Mouse (Mus musculus): Measurements from ENCODE around the gene Dip2c. TPM values are rescaled to one million over a fixed set of nuclear protein-coding genes. Genes with fewer than 3 reads are reported as not detected.

The Dip2c gene
- polyA plus RNA-seq, 1 experiment: 5.2 TPM

DNA sequence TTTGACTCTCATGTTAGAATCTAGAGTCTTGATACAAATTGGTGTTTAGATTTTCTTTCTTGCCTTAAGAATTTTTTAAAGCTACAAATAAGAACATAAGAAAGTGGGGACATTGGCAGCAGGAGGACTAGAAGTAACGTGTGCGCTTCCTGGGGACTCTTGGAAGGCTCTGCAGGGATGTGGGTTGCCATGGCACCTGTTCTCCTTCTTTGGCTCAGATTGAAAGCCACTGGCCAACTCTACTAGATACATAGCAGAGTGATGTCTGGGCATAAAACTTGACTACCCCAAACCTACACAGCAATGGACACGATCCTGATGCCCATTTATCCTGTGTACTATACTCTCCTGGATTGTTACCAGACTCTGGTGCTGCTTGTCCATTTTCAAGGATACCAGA is 188.1 kb downstream of the Dip2c start:
- no peak overlapping the region for H3K27ac ChIP-seq (replicated peaks; ENCODE audit: low read depth, low read length)
- H3K4me1 ChIP-seq (ENCODE audit: control insufficient read depth, insufficient read depth, insufficient read length, low read length): no peaks in the 10 kb centered on the region
- H3K4me3 ChIP-seq (ENCODE audit: insufficient read depth, low read depth, low read length): no peak overlapping the region

GRCm38 (mm10) chr13:9467216-9467615 is 190.9 kb downstream of the Dip2c start:
- H3K4me1 ChIP-seq (ENCODE audit: control insufficient read depth, insufficient read depth, insufficient read length, low read length): no peaks in the 10 kb centered on the region
- no peak overlapping the region for H3K4me3 ChIP-seq (ENCODE audit: insufficient read depth, low read depth, low read length)

GRCm38 (mm10) chr13:9473383-9473782 is 197.1 kb downstream of the Dip2c start:
- H3K4me1 ChIP-seq (ENCODE audit: control insufficient read depth, insufficient read depth, insufficient read length, low read length): no peaks in the 10 kb centered on the region
- no peak overlapping the region for H3K27ac ChIP-seq (replicated peaks; ENCODE audit: low read depth, low read length)
- no peak overlapping the region for H3K4me3 ChIP-seq (ENCODE audit: insufficient read depth, low read depth, low read length)

More at GRCm38 (mm10) chr13:9467216-9467615, 190.9 kb downstream of the Dip2c start:
- H3K27ac ChIP-seq (replicated peaks; ENCODE audit: low read depth, low read length): no peak overlapping the region

DNA sequence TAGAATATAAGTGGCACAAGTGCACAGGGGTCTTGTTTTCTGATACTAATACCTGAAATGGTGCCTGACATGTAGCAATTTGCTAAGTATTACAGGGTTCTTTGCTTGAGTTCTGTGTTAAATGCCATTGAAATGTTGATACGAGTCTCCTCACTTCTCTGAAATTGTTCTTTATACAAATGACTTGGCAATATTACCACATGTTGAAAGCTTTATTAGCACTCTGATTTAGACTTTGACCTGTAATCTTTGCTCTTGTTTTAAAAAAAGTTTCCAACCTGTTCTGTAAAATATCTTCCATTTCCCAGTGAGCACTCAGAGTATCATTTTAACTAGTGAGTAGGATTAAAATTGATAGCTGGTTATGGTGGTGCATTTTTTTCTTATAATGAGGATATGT is 205.4 kb downstream of the Dip2c start:
- no peak overlapping the region for H3K4me3 ChIP-seq (ENCODE audit: insufficient read depth, low read depth, low read length)

GRCm38 (mm10) chr13:9489696-9490095 is 213.4 kb downstream of the Dip2c start:
- H3K4me3 ChIP-seq (ENCODE audit: insufficient read depth, low read depth, low read length): no peak overlapping the region
- H3K27ac ChIP-seq (replicated peaks; ENCODE audit: low read depth, low read length): no peak overlapping the region
- H3K4me1 ChIP-seq (ENCODE audit: control insufficient read depth, insufficient read depth, insufficient read length, low read length): no peaks in the 10 kb centered on the region

More for the DNA sequence above, 205.4 kb downstream of the Dip2c start:
- Histone ChIP-seq H3K4me1 (ENCODE audit: control insufficient read depth, insufficient read depth, insufficient read length, low read length) (no peaks in the 10 kb centered on the region), H3K27ac (replicated peaks; ENCODE audit: low read depth, low read length) (no peak overlapping the region)

DNA sequence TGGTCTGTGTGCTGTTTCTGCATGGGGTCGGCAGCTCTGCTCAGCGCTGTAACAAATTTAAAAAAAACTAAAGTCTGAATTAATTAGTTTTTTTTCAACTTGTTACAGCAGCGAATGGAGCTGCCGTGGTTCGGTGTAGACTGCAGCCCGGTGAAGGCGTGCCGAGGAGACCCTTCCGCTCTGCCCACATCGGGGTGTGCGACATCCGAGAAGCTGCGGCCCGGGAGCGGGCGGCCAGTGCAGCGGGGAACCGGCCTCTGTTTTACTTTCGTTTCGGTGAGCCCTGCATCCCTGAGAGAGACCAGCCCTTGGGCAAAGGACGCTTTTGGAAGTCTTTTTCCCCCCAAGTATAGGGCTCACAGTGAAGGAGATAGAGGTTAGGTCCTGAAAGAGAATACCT is 218.4 kb downstream of the Dip2c start:
- H3K27ac ChIP-seq (replicated peaks; ENCODE audit: low read depth, low read length): no peak overlapping the region
- H3K4me3 ChIP-seq (ENCODE audit: insufficient read depth, low read depth, low read length): peak overlapping the region; percentile 52
- H3K4me1 ChIP-seq (ENCODE audit: control insufficient read depth, insufficient read depth, insufficient read length, low read length): no peaks in the 10 kb centered on the region

DNA sequence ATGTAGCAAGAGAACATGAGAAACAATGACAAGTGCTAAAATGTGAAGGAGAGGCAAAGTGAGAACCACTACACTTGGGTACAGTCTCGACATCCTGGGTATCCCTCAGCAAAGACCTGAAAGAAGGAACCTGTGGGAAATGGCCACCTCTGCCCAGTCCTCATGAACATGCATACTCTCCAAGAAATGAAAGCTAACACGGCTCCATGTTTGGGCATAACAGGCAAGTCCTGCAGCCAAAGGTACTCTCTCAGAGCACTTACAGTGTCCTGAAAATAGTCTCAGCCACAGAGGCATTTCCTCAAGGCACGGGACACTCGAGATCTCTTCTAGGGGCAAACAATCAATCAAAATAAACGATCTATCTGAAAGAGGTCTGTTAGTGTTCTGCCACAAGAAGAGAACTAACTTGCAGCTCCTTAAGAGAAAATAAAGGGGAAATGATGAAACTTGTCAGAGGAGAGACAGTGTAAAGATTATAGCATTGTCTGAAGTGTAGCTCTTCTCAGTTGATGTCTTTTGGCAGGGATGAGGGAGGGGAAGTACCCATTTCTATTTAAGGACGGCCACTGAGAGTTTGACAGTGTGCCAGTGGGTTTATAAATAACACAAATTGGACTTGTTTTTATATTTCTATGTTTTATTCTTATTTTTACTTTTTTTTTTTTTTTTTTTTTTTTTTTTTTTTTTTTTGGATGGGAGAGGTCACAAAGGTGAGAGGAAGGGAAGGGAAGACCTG is 228.0 kb downstream of the Dip2c start:
- Histone ChIP-seq H3K27ac (replicated peaks; ENCODE audit: low read depth, low read length) (no peak overlapping the region), H3K4me3 (ENCODE audit: insufficient read depth, low read depth, low read length) (no peak overlapping the region), H3K4me1 (ENCODE audit: control insufficient read depth, insufficient read depth, insufficient read length, low read length) (peaks cover 6% of the 10 kb centered on the region; the same call in 1 of the 2 replicates)

DNA sequence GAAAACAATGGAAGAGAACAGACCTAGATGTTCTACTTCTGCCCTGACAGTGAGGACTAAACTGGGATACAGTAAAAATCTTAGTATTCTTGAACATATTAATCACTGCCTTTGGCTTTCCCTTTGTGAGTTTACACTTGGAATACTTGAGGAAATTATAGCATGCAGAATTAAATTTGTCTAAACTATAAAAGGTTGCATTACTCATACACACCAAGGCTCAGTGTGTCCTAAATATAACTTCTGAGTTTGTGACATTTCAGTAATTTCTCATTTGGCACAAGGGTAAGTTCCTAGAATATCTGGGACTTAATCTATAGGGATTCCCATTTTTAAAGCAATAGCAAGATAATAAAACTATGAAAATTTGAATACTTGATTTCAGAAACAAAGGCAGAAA is 262.2 kb downstream of the Dip2c start:
- no peaks in the 10 kb centered on the region for H3K4me1 ChIP-seq (ENCODE audit: control insufficient read depth, insufficient read depth, insufficient read length, low read length)
- no peak overlapping the region for H3K4me3 ChIP-seq (ENCODE audit: insufficient read depth, low read depth, low read length)
- no peak overlapping the region for H3K27ac ChIP-seq (replicated peaks; ENCODE audit: low read depth, low read length)

GRCm38 (mm10) chr13:9547698-9548344 is 271.5 kb downstream of the Dip2c start:
- Histone ChIP-seq H3K4me3 (ENCODE audit: insufficient read depth, low read depth, low read length) (no peak overlapping the region), H3K4me1 (ENCODE audit: control insufficient read depth, insufficient read depth, insufficient read length, low read length) (no peaks in the 10 kb centered on the region), H3K27ac (replicated peaks; ENCODE audit: low read depth, low read length) (no peak overlapping the region)

- Histone ChIP-seq H3K4me3 (ENCODE audit: insufficient read depth, low read depth, low read length) (no peak overlapping the region), H3K4me1 (ENCODE audit: control insufficient read depth, insufficient read depth, insufficient read length, low read length) (no peaks in the 10 kb centered on the region)
Observed at GRCm38 (mm10) chr13:9562099-9562498, 285.8 kb downstream of the Dip2c start.

GRCm38 (mm10) chr13:9562921-9563320 is 286.6 kb downstream of the Dip2c start:
- Histone ChIP-seq H3K4me1 (ENCODE audit: control insufficient read depth, insufficient read depth, insufficient read length, low read length) (no peaks in the 10 kb centered on the region), H3K27ac (replicated peaks; ENCODE audit: low read depth, low read length) (no peak overlapping the region), H3K4me3 (ENCODE audit: insufficient read depth, low read depth, low read length) (no peak overlapping the region)

More at GRCm38 (mm10) chr13:9562099-9562498, 285.8 kb downstream of the Dip2c start:
- H3K27ac ChIP-seq (replicated peaks; ENCODE audit: low read depth, low read length): no peak overlapping the region

- Histone ChIP-seq H3K4me1 (ENCODE audit: control insufficient read depth, insufficient read depth, insufficient read length, low read length) (no peaks in the 10 kb centered on the region), H3K27ac (replicated peaks; ENCODE audit: low read depth, low read length) (no peak overlapping the region), H3K4me3 (ENCODE audit: insufficient read depth, low read depth, low read length) (no peak overlapping the region)
Observed at GRCm38 (mm10) chr13:9568852-9569251, 292.5 kb downstream of the Dip2c start.

DNA sequence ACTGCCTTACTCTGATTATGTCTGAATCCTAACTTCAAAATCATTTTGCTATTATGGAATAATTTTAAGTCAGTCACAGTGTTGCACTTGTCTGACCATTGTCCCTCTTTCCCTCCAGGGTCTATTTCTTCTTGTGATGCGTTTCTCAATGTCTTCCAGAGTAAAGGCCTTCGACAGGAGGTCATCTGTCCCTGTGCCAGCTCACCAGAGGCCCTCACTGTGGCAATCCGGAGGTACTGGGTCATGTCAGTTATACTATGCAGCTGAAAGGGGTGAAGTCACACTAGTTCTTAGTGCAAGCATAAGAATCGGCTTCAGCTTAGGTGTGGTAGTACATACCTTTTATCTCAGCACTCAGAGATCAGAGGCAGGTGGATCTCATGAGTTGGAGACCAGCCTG is 300.4 kb downstream of the Dip2c start:
- no peaks in the 10 kb centered on the region for H3K4me1 ChIP-seq (ENCODE audit: control insufficient read depth, insufficient read depth, insufficient read length, low read length)
- H3K27ac ChIP-seq (replicated peaks; ENCODE audit: low read depth, low read length): no peak overlapping the region
- no peak overlapping the region for H3K4me3 ChIP-seq (ENCODE audit: insufficient read depth, low read depth, low read length)

DNA sequence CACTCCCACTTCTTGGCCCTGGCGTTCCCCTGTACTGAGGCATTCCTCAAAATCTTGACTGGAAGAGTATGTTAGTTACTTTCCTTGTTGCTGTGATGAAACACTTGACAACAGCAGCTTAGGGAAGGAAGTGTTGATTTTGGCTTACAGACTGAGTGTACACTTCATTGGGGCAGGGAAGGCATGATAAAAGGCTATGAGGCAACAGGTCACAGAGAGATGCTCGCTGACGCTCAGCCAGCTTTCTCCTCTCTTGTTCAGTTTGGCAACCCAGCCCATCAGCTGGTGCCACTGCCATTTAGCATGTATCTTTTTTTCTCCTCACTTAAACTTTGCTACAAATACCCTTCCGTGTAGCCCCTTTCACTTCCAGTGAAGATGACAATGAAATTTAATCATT is 302.1 kb downstream of the Dip2c start:
- Histone ChIP-seq H3K4me1 (ENCODE audit: control insufficient read depth, insufficient read depth, insufficient read length, low read length) (no peaks in the 10 kb centered on the region), H3K27ac (replicated peaks; ENCODE audit: low read depth, low read length) (no peak overlapping the region), H3K4me3 (ENCODE audit: insufficient read depth, low read depth, low read length) (no peak overlapping the region)

DNA sequence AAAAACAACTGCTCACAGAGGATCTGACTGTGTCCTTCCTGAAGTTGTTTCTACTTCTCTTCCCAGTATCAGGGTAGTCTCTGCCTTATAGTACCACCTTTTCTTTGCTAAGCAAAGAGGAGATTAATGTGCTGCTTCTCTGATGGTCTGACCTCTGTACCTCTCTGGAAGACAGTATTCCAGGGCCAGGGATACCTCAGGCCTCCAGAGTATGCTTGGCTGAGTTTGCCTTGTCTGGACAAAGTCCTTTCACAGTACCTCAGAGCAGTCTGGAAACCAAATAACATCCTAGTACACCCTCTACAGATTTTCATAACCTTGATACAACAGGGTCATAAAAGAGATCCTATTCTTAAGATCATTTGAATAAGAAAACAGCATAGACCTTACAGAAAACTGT is 305.5 kb downstream of the Dip2c start:
- no peak overlapping the region for H3K27ac ChIP-seq (replicated peaks; ENCODE audit: low read depth, low read length)
- H3K4me1 ChIP-seq (ENCODE audit: control insufficient read depth, insufficient read depth, insufficient read length, low read length): no peaks in the 10 kb centered on the region
- no peak overlapping the region for H3K4me3 ChIP-seq (ENCODE audit: insufficient read depth, low read depth, low read length)

- Histone ChIP-seq H3K4me1 (ENCODE audit: control insufficient read depth, insufficient read depth, insufficient read length, low read length) (no peaks in the 10 kb centered on the region), H3K27ac (replicated peaks; ENCODE audit: low read depth, low read length) (no peak overlapping the region), H3K4me3 (ENCODE audit: insufficient read depth, low read depth, low read length) (no peak overlapping the region)
Observed at GRCm38 (mm10) chr13:9583579-9583978, 307.3 kb downstream of the Dip2c start.
